Mouse (Mus musculus) bone marrow macrophage, adult 2 months (primary cell): ENCODE measurements around the gene Prom2.

Experiments used
- CTCF ChIP-seq: IDR thresholded peaks from 2 replicates; pipeline ENCODE4 v1.5.1; 2012; ENCODE audit warnings: low read depth, mild to moderate bottlenecking, low read length, moderate library complexity
- POLR2A ChIP-seq: IDR thresholded peaks from 2 replicates; pipeline ENCODE4 v1.6.1; 2012; ENCODE audit warnings: mild to moderate bottlenecking, low read depth, low read length, borderline replicate concordance

DNA sequence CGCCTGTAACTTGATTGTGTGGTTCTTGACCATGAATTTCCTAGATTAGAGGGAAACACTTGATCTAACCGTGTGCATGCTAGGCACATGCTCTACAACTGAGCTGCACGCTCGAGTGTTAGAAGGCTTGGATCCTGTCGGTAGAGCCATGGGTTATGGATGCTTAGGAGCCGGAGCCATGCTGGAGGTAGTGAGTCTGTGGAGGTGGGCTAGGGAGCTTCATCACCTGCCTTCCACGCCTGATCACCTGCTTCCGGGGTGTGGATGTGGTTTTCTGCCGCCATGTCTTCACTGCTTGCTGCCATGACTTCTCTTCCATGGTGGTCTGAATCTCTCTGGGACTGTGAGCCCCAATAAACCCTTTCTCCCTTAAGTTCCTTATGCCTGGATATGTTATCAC, 47.6 kb upstream of the Prom2 start:
- TF ChIP-seq CTCF (no peak), POLR2A (no peak)
